Mouse (Mus musculus): Measurements from ENCODE around the gene Myh15. TPM values are rescaled to one million over a fixed set of nuclear protein-coding genes. Genes with fewer than 3 reads are reported as not detected.

Myh15 gene
- not detected in 2 replicates for polyA plus RNA-seq (2012)

DNA sequence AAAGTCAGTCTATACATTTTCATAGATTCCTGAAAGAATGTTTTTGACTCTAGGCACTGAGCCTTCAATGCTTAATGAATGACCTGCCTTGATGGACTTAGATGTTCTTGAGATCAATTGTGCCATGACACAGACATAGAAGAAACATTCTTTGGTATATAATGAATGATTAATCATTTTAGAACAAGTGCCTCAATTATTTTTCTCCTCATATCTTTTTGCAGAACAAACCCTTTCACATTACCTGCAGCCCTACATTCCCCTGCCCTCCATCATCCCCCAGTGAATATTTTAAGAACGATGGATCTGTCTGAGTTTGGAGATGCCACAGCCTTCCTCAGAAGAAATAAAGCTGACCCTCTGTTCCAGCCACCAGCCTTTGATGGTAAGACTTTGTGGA is at the start of gene Myh15:
Gene Myh15 (plus strand): TSS at position 301 of the 400 bp plus-strand sequence.
- no peak for TF ChIP-seq GATA1 (IDR thresholded peaks at IDR 0.05; ENCODE audit: low read length)

DNA sequence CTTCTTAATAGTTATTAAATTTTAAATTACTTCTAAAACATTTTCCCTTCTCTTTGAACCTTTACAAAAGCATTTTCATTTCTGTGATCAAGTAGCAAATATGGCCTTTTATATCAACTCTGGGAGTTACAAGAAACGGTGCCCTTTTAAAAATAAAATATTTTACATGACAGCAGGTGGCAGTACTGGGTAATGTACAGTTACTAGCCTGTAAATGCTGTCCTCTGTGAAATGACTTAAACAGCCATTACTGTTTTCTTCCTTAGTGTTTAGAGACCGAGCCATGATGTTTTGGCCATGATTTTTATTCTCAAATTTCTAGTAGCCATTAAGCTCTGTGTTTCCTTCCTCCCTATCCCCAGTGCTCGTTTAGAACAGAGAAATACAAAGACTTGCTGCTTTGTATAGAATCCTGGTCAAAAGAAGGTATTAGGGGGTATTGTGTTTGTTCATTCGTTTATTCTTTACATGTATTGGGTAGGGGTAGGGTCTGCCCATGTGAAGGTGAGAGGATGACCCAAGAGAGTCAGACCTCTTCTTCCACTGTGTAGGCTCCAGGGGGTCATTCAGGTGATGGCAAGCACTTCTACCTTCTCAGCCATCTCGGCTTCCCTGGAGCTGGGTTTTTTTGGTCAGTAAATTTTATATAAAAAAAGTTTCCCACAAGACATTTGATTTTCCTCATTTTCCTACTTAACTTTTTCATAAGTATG is 40.5 kb upstream of the Myh15 start:
- TF ChIP-seq GATA1 (IDR thresholded peaks at IDR 0.05; ENCODE audit: low read length): no peak

GRCm38 (mm10) chr16:49035852-49036251 is 21.4 kb upstream of the Myh15 start:
- no peak for TF ChIP-seq GATA1 (IDR thresholded peaks at IDR 0.05; ENCODE audit: low read length)

GRCm38 (mm10) chr16:49037771-49038170 is 19.5 kb upstream of the Myh15 start:
- no peak for TF ChIP-seq GATA1 (IDR thresholded peaks at IDR 0.05; ENCODE audit: low read length)

DNA sequence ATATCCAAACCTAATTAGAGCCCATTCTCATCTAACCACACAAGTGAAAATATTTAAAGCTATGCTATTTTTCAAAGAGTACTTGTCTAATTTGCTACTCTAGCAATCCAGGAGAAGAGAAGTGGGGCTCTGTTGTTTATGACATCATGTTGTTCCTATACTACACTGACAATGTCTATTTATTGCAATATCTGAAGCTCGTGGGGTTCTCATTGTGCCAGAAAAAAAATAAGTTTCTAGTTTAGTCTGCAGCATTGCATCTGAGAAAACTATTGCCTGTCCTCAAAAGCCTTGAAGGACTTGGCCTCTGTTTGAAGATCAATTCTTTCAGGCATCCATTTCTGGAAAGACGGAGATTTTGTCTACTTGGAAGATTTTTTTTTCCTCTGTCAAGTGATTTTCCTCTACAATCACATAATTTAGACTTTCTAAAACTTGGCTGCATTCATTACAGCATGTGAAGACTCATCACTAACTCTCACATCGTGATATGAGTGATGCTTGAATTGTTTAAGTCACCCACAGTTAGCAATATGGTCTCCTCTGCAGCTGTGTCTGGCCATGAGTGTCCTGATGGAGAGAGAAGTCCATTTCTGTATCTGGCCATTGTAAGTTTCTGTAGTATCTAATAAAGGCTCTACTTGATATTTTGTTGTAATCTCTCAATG is 16.6 kb upstream of the Myh15 start:
- no peak for TF ChIP-seq GATA1 (IDR thresholded peaks at IDR 0.05; ENCODE audit: low read length)

DNA sequence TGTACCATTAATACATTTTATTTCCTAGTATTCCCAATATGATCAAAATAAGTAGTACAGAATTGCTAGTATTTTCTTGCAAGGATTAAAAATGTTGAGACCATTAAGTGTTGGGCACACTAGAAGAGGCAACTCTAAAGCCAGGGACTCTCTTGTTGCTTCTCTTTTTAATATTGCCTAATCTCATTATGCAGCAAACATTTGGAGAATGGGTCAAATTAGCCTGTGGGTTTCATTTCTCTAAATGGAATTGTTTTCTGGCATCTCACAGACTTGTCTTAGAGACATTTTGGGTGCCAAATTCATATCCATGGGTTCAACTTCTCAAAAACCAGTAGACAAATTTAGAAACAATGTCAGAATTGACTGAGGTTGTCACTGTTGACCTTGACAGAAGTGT is 8.1 kb upstream of the Myh15 start:
- TF ChIP-seq GATA1 (IDR thresholded peaks at IDR 0.05; ENCODE audit: low read length): no peak

- TF ChIP-seq GATA1 (IDR thresholded peaks at IDR 0.05; ENCODE audit: low read length): no peak
Measured at GRCm38 (mm10) chr16:49069256-49069963, 12.1 kb downstream of the Myh15 start.

DNA sequence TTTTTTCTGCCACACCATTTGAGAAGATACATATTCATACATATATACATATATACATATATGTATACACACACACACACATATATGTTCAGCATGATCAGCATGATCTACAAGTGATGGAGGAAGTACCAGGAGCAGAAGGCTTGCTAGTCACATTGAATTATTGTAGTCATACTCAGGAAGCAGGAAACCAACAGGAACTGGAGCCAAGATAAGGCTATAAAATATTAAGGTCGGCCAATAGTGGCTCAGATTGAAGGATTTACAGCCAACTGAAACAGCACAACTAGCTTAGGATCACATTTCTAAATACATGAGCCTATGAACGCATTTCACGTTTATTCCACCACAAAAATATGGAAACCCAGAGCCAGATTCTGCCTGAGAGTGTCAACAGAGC is 14.0 kb downstream of the Myh15 start:
- TF ChIP-seq GATA1 (IDR thresholded peaks at IDR 0.05; ENCODE audit: low read length): no peak

GRCm38 (mm10) chr16:49128015-49128414 is 70.7 kb downstream of the Myh15 start:
- no peak for TF ChIP-seq GATA1 (IDR thresholded peaks at IDR 0.05; ENCODE audit: low read length)

GRCm38 (mm10) chr16:49156193-49156592 is 98.9 kb downstream of the Myh15 start:
- TF ChIP-seq GATA1 (IDR thresholded peaks at IDR 0.05; ENCODE audit: low read length): no peak

DNA sequence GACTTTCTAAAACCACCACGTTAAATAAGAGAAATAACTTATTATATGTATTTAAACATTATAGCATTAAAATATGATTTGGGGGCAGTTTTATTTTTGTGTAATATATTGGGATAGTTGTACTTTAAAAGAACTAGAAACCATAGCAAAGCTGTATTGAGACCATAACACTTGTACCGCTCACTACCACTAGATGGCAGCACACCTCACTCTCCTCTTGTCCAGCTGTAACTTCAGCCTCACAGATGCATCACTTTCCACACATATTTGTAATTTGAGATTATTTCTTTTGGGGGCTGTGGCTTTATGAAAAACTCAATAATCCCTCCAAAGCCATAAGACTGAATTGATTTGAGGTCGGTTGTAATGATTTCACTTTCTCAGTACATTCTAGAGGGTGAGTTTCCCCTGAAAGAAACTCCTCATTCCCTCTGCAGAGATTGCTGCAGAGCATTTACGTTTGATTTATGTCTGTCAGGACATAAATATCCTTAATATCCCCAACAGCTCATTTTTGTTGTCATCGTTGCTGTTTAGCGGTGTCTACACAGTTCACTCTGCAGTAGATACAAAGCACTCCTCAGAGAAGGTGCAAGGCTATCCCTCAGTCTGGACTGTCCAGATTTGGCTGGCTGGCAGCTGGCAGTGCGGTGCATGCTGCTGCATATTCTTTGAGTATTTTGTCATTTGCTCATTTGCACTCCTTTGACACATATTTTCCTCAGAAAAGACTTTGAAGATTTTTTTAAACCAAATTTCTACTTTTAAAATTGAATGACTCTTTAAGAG is 107.3 kb downstream of the Myh15 start:
- no peak for TF ChIP-seq GATA1 (IDR thresholded peaks at IDR 0.05; ENCODE audit: low read length)

DNA sequence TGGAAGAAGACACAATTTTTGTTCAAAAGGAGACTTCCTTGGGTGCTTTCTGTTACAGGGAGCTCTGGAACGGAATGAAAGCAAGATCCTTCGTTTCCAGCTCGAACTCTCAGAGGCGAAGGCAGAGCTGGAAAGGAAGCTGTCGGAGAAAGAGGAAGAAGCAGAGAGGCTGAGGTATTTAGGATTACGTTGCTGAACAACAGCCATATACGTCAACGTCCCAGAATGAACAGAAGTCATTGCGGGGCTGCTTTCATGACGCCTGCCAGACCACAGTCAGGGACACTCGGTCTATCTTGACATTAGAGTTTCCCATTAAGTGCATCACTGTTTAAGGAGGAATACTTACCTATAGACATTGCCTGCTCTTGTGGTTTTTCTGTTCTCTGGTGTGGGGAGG is 108.4 kb downstream of the Myh15 start:
- no peak for TF ChIP-seq GATA1 (IDR thresholded peaks at IDR 0.05; ENCODE audit: low read length)

- TF ChIP-seq GATA1 (IDR thresholded peaks at IDR 0.05; ENCODE audit: low read length): no peak
Measured at GRCm38 (mm10) chr16:49167325-49167724, 110.0 kb downstream of the Myh15 start.

DNA sequence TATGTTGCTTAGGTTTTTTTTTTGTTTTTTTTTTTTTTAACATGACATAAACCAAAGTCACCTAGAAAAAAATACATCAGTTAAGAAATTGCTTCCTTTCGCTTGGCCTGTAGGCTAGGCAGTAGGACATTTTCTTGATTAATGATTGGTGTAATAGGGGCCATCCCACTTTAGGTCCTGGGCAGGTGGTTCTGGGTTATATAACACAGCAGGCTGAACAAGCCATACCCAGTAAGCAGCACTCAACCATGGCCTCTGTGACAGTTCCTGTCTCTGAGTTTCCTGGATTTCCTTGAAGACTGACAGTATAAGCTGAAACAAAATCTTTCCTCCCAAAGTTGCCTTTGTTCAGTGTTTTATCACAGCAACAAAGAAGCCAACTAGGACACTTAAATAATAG is 117.8 kb downstream of the Myh15 start:
- TF ChIP-seq GATA1 (IDR thresholded peaks at IDR 0.05; ENCODE audit: low read length): no peak

DNA sequence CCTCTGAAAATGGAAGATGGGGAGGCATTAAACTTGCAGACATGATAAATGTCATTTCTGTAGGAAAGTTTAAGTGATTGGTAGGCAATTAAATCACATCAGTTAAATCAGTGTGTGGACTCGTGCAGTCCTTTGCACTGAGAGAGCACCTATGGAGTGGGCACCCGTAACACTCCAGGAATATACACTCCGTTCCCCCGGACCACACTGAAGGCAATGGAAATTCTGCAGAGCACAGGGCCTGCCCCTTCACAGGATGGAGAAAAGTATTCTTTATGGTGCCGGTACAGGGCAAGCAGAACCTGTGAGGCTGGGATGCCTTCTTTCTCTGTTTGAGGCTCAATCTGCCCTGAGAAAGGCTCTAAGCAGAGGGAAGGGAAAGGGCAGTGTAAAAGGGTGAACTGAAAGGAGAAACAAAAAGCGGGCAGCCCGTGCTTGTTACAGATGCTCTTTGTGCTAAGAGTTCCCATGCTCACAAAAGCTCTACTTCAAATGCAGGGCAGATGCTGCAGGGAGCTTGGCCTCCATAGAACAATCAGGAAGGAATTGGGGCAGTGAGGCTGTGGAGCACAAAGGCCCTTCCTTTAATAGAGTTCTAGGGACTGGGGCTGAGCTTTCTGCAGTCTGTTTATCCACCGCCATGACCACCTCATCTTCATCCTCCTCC is 118.6 kb downstream of the Myh15 start:
- no peak for TF ChIP-seq GATA1 (IDR thresholded peaks at IDR 0.05; ENCODE audit: low read length)

All from G1E-ER4 (cell line).